Mouse (Mus musculus): ENCODE measurements at regions not wholly inside any gene's neighbourhood (a gene's known extent, or its start where the extent isn't known, plus 50 kb on each side); places are given as distances from the start of the nearest gene placed in this dataset.

GRCm38 (mm10) chr3:140957666-140958065 lies 254.5 kb downstream of the Pdha2 start:
- TF ChIP-seq GATA1 (IDR thresholded peaks at IDR 0.05; ENCODE audit: borderline replicate concordance, low read length) (no peak), FLI1 (IDR thresholded peaks at IDR 0.05; ENCODE audit: low read length) (no peak)
